Mouse (Mus musculus) gastrocnemius, postnatal 36 days (tissue): ENCODE results near the gene Plek2. TPM values are rescaled to one million over a fixed set of nuclear protein-coding genes. Genes with fewer than 3 reads are reported as not detected.
A peak's percentile ranks its signal among the peaks of the same experiment; 100 is the strongest.
"Not testable (repeated sequence)": the region's sequence is repeated elsewhere in the genome, so short reads cannot be mapped to it uniquely, and the experiment has no call there.

Experiments
- DNase-seq, 2 experiments: peaks; one replicate each; pipeline ENCODE4 v3.0.0; 2022
- intact Hi-C: fragments of 180-260 bp; cut with DNase I; formaldehyde crosslinking; loops from one replicate; pipeline ENCODE4 v1.15.1; 2025
- long read RNA-seq, 2 experiments: library from polyadenylated mRNA; stranded (forward); transcript quantifications; one replicate each; pipeline ENCODE4 v2.0.0; 2021
- total RNA-seq, 2 experiments: library from RNA; stranded (reverse); gene quantifications; 2 replicates each; pipeline ENCODE4 v1.2.3; 2021

Gene Plek2
- under 1 TPM in 1 of 2 experiments, not detected in 1; 0.22 TPM for total RNA-seq
- long read RNA-seq, experiment 1, result 0 reads
- long read RNA-seq, experiment 2, result 0 reads

DNA sequence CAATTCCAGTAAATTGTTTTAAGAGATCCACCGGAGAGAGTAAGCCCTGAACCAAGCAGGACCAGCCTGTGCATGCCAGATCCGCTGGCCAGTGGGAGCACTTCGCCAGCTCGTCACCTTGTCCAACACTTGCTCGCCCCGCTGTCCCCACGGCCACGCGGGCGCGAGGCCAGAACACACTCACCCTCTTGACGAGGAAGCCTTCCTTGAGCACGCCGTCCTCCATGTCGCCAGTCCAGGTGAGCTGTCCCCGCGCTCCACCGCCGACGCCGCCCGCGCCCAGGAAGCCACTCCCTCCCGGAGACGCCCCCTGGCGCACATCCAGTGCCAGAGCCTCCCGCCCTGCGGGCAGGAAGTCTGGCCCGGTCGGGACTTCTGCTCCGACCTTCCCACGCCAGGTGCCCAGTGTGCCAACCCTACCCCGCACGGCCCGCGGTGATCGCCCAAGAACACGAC lies at the start of gene Plek2:
TSS of gene Plek2 (minus strand) at position 258 of the 456 bp plus-strand sequence.
- intact Hi-C loops, result no loop called here
- peak in 1 of 2 experiments; percentile 36 for DNase-seq

DNA sequence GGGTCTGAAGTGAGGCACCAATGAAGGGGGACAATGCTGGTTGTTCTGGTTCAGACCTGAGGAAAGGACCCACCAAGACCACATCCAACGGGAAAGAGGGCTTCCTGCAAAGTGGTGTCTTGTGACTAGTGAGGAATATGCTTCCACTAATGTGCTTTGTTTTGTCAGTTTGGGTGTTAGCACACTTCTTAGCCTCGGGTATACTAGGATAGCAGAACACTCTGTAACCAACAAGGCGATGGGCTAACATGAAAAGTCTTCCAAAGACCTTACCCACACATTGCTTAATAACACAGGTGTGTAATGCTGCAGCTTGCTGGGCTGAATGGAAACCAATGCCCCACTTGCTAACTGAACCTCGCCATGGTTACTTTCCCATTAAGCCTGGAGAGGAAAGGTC lies 49.6 kb upstream of the Plek2 start:
- DNase-seq, result no peak
- intact Hi-C loops, result no loop called here

- intact Hi-C loops, result no loop called here
These were observed 45.7 kb upstream of the Plek2 start for GRCm38 (mm10) chr12:78952484-78952883.

GRCm38 (mm10) chr12:78952053-78952452 lies 45.3 kb upstream of the Plek2 start:
- DNase-seq, result no peak
- intact Hi-C loops, result no loop called here

More at GRCm38 (mm10) chr12:78952484-78952883, 45.7 kb upstream of the Plek2 start:
- no peak for DNase-seq

DNA sequence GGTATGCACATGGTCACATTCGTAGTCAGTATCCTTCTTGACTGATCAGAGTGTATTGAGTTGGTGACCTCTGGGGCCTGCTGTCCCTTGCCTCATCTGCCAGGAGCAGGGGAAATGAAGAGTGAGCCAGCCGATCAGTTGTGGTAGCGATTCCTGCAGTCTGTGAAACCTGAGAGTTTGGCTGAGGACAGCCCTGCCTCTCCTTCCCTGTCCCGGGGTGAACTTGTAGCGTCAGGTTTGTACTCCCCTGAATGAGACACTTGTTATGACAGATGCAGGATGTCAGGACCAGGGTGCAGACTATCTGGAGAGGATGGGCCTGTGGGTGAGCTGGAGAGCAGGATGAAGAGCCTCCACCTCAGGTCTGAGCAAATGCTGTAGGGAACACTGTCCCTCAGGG lies 40.9 kb upstream of the Plek2 start:
- intact Hi-C loops, result no loop called here
- DNase-seq, result peak in 1 of 2 experiments; percentile 35

DNA sequence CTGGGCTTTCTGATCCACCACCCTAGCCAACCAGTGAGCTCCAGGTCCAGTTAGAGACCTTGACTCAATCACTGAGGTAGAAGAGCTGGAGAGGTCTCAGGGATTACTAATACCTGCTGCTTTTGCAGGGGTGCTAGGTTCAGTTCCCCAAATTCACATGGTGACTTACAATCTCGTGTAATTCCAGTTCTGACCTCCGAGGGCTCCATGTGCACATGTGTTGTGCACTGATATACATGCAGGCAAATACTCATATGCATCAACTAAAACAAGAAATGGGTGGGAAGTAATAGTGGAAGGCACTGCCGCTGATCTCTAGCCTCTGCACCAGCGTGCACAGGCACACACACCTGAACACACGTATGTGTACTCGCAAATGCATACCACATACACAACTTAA lies 40.4 kb upstream of the Plek2 start:
- DNase-seq, result no peak
- intact Hi-C loops, result no loop called here

DNA sequence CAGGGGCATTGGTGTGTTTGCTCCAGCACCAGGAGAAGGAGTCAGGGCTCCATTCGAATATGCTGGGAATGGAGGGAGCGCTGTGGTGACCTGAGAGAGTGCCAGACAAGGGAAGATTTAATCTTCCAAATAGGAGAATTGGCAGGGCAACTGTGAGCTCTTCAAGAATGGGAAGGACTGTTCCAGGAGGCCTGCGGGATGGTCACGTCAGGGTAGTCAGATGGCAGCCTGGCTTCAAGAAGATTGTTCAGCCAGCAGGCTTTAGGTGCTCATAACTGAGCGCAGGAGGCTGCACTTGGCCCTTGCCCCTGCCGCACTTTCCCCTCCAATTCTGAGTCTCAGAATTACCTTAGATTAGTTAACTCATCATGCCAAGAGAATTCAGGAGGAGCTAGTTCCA lies 36.2 kb upstream of the Plek2 start:
- no peak for DNase-seq
- intact Hi-C loops, result loop anchor here (5.0 kb wide), 1 partner anchor 49 kb away; no protein-coding TSS in a partner anchor

GRCm38 (mm10) chr12:78940081-78940480 lies 33.3 kb upstream of the Plek2 start:
- DNase-seq, result no peak
- intact Hi-C loops, result loop anchor here (5.0 kb wide), 1 partner anchor 52 kb away; no protein-coding TSS in a partner anchor

- no peak for DNase-seq
- intact Hi-C loops, result loop anchor here (5.0 kb wide), 1 partner anchor 53 kb away; no protein-coding TSS in a partner anchor
These were observed 32.8 kb upstream of the Plek2 start for GRCm38 (mm10) chr12:78939393-78940037.

DNA sequence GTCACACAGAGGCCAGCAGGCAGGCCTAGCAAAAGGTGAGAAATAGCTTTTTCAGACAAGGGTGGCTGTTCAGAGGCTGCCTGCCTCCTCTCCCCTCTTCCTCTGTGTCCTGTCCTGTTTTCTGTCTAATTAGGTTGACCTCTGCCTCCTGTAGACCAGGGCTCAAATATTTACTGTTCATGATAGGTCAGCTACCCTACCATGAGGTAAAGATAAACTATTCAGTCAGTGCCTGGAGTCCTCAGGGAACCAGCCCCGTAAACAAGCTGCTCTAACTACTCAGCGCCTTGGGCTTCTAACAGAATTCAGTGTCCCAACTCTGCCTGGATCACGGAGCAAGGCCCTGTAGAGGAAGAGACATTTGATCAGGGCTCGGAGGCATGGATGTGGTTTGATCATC lies 29.7 kb upstream of the Plek2 start:
- no peak for DNase-seq
- intact Hi-C loops, result no loop called here

DNA sequence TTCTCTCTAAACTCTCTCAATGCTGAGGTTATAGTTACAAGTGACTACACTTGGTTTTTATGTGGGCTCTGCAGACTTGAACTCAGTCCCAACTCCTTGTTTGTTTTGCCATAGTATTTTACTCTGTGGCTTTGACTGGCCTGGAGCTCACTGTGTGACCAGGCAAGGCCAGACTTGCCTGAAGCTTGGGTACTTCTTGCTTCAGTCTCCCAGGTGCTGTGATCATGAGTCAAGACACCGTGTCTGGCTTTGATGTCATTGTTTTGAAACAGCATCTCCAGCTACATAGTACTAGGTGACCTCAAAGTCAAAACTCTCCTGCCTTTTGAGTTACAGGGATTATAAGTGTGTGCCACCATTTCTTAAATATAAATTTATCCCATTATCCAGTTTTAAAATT lies 23.1 kb upstream of the Plek2 start:
- no peak for DNase-seq
- intact Hi-C loops, result no loop called here

- intact Hi-C loops, result no loop called here
- DNase-seq, result no peak
These were observed 20.5 kb upstream of the Plek2 start for GRCm38 (mm10) chr12:78927287-78927686.

GRCm38 (mm10) chr12:78923539-78924189 lies 16.9 kb upstream of the Plek2 start:
- intact Hi-C loops, result no loop called here
- no peak for DNase-seq

DNA sequence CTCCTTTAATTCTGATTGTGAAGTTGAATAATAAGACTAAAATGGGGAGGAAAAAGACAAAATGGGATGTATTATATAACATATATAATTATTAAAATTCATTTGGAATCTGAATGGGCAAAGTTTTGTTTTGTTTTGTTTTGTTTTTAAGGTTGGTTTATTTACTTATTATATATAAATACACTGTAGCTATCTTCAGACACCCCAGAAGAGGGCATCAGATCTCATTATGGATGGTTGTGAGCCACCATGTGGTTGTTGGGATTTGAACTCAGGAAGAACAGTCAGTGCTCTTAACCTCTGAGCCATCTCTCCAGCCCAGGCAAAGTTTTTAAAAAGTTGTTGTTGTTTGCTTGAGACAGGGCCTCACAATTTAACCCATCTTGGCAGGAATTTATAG lies 16.2 kb upstream of the Plek2 start:
- intact Hi-C loops, result not testable (repeated sequence)

GRCm38 (mm10) chr12:78922058-78922457 lies 15.3 kb upstream of the Plek2 start:
- DNase-seq, result no peak
- intact Hi-C loops, result no loop called here

More for the DNA sequence above, 16.2 kb upstream of the Plek2 start:
- not testable (repeated sequence) for DNase-seq

DNA sequence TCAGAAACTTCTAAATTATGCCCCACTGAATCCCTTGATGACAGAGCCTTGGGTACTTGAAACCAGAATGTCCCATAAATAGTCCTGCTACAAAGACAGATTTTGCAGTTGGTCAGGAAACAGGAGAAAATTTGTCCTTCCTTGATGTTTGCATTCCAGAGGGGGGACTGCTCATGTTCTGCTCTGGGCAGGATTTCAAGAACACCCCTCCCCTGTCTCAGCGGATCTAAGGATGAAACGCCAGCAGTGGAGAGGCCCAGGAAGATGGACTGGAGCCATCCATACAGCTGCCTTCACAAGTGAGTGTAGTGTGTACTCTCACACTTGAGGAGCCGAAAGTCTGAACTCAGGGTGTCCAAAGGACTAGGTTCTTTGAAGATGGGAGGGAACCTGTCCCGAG lies 14.7 kb upstream of the Plek2 start:
- intact Hi-C loops, result no loop called here
- no peak for DNase-seq

- intact Hi-C loops, result loop anchor here (1.0 to 5.0 kb wide), 3 partner anchors 68 to 177 kb away; partner anchors contain the start of gene Tmem229b
- DNase-seq, result peak in 1 of 2 experiments; percentile 17
These were observed 12.4 kb upstream of the Plek2 start for GRCm38 (mm10) chr12:78919079-78919712.

DNA sequence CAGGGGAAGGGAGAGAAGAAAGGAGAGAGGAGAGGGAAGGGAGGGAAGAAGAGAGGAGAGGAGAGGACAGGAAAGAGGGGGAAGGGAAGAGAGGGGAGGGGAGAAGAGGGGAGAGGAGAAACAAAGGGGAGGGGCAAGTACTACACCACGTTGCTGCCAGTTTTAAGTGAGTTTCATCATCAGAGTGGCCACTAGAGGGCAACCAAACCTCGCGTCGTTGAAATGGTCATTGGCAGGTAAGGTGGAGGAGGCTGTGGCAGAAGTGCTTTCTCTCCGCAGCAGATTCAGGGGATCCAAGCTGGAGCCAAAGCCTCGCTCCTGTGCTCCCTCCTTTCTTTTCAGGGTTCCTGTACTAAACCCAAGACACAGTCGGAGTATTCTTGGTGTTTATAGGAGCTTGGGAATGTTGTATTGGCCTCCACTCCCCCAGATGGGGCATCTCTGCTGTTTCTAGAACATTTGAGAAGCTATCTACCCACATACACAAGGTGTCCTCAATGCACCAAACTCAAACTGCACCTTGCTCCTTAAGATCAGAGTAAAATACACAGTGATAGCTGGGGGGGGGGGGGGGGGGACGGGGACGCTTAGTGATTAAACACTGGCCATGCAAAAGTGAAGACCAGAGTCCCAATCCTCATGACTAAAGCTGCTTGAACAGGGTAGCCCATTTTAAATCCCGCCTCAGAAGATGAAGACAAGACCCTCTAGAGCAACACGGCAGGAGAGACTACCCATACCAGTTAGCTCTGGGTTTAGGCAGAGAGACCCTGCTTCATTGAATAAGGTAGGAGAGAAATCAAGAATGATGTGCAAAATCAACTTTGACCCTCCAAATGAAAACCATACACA lies 11.7 kb upstream of the Plek2 start:
- intact Hi-C loops, result loop anchor here (1.0 to 5.0 kb wide), 4 partner anchors 68 to 178 kb away; partner anchors contain the start of gene Tmem229b

DNA sequence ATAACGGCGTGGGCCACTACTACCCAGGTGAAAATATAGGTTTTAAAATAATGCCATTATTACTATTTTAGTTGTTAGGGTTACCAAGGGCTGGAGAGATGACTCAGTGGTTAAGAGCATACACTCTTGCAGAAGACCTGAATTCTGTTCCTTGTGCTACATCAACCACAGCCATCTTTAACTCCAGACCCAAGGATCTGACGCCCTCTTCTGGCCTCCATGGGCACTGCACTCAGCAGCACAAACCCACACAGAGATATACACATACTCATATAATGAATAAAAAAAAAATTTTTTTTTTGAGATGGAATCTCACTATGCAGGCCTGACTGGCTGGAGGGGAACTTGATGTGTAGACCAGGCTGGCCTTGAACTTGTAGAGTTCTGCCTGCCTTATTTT lies 9.5 kb upstream of the Plek2 start:
- no peak for DNase-seq
- intact Hi-C loops, result loop anchor here (5.0 kb wide), 1 partner anchor 91 kb away; the partner anchor contains the start of gene Tmem229b

More for the DNA sequence above, 11.7 kb upstream of the Plek2 start:
- peak; percentile 60 to 69 for DNase-seq

- intact Hi-C loops, result loop anchor here (5.0 kb wide), 1 partner anchor 92 kb away; the partner anchor contains the start of gene Tmem229b
- no peak for DNase-seq
These were observed 8.8 kb upstream of the Plek2 start for GRCm38 (mm10) chr12:78915561-78915960.
